1 mouse cellular context compared by ENCODE assay signal in the genomic region with DNA sequence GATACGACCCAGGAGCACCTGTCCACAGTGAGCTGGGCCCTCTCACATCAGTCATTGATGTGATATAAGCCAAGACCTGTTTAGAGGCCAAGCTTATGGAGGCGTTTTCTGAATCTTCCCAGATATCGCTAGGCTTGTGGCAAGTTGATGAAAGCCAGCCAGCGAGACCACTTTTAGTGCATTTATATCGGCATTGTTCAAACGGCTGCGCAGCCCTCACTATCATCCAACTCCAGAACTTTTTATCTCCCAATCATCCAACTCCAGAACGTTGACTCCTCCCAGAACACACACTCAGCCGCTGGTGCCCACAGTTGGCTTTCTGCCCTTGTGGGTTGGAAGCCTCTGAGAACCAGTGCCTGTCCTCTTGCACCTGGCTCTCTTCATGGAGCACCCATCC.
TF ChIP-seq lines count a peak whose summit lies in the region.

No protein-coding gene starts in this region.

TF ChIP-seq in MEL, 35 proteins besides CTCF, POLR2A, EP300 and RAD21:
- peak; percentile 93 for TF ChIP-seq TAL1 (IDR thresholded peaks at IDR 0.05; ENCODE audit: low read length)
- no peak; the same call in 1 of the 2 replicates for TF ChIP-seq MAZ (IDR thresholded peaks at IDR 0.05; ENCODE audit: low read depth, low read length)
- TF ChIP-seq TBP (IDR thresholded peaks at IDR 0.05; ENCODE audit: low read depth, low read length), result peak; percentile 77; the same call in 1 of the 2 replicates
- no peak for TF ChIP-seq CHD1 (IDR thresholded peaks at IDR 0.05; ENCODE audit: low read depth, low read length)
- TF ChIP-seq KAT2A (conservative IDR thresholded peaks at IDR 0.05; ENCODE audit: low read depth, low read length), result no peak
- peak; percentile 46 for TF ChIP-seq NELFE (IDR thresholded peaks at IDR 0.05; ENCODE audit: low read depth, low read length)
- peak; percentile 42; the same call in 1 of the 2 replicates for TF ChIP-seq HCFC1 (IDR thresholded peaks at IDR 0.05; ENCODE audit: low read depth, low read length)
- TF ChIP-seq JUND (IDR thresholded peaks at IDR 0.05; ENCODE audit: low read depth, low read length), result 0 out of 2 replicates have a peak, but pooled peaks have one; percentile 23
- TF ChIP-seq CHD2 (IDR thresholded peaks at IDR 0.05; ENCODE audit: low read length), result no peak; the same call in 1 of the 2 replicates
- TF ChIP-seq POLR2AphosphoS2 (IDR thresholded peaks at IDR 0.05; ENCODE audit: low read length), result peak; percentile 43; the same call in 1 of the 2 replicates
- no peak for TF ChIP-seq ELF1 (IDR thresholded peaks at IDR 0.05; ENCODE audit: low read depth, low read length)
- peak; percentile 77; the same call in 1 of the 2 replicates for TF ChIP-seq MYC (IDR thresholded peaks at IDR 0.05; ENCODE audit: low read depth, low read length)
- no peak for TF ChIP-seq MAX (IDR thresholded peaks at IDR 0.05; ENCODE audit: low read length)
- TF ChIP-seq ZMIZ1 (IDR thresholded peaks at IDR 0.05; ENCODE audit: low read depth, low read length), result no peak; the same call in 1 of the 2 replicates
- no peak for TF ChIP-seq SMC3 (IDR thresholded peaks at IDR 0.05; ENCODE audit: low read depth, low read length)
- peak; percentile 98 for TF ChIP-seq ETS1 (IDR thresholded peaks at IDR 0.05; ENCODE audit: low read depth, low read length)
- TF ChIP-seq MXI1 (IDR thresholded peaks at IDR 0.05; ENCODE audit: low read depth, low read length), result peak; percentile 47
- TF ChIP-seq USF1 (IDR thresholded peaks at IDR 0.05; ENCODE audit: low read depth, low read length), result no peak
- no peak for TF ChIP-seq ZC3H11A (IDR thresholded peaks at IDR 0.05; ENCODE audit: low read depth, low read length)
- TF ChIP-seq E2F4 (IDR thresholded peaks at IDR 0.05; ENCODE audit: borderline replicate concordance, low read depth, low read length), result no peak
- TF ChIP-seq MAFK (IDR thresholded peaks at IDR 0.05; ENCODE audit: borderline replicate concordance, low read depth, low read length), result peak; percentile 78; the same call in 1 of the 2 replicates
- TF ChIP-seq GABPA (IDR thresholded peaks at IDR 0.05; ENCODE audit: low read depth, low read length), result no peak
- peak; percentile 100 for TF ChIP-seq GATA1 (IDR thresholded peaks at IDR 0.05; ENCODE audit: low read depth, low read length)
- TF ChIP-seq UBTF (IDR thresholded peaks at IDR 0.05; ENCODE audit: borderline replicate concordance, insufficient read depth, low read depth, low read length), result no peak
- no peak for TF ChIP-seq POLR2AphosphoS5 (IDR thresholded peaks at IDR 0.05; ENCODE audit: borderline replicate concordance, low read depth, low read length)
- TF ChIP-seq USF2 (IDR thresholded peaks at IDR 0.05; ENCODE audit: borderline replicate concordance in 1 of 2, insufficient read depth in 1 of 2, low read depth in 1 of 2, low read length in 2 of 2), result no peak
- no peak for TF ChIP-seq ZKSCAN1 (IDR thresholded peaks at IDR 0.05; ENCODE audit: low read depth, low read length)
- TF ChIP-seq ZNF384 (IDR thresholded peaks at IDR 0.05; ENCODE audit: low read depth, low read length), result no peak
- TF ChIP-seq TCF12 (IDR thresholded peaks at IDR 0.05; ENCODE audit: low read depth, low read length), result peak; percentile 100
- peak; percentile 83 for TF ChIP-seq BHLHE40 (IDR thresholded peaks at IDR 0.05; ENCODE audit: borderline replicate concordance, low read depth, low read length)
- peak; percentile 97 for TF ChIP-seq MYB (IDR thresholded peaks at IDR 0.05; ENCODE audit: low read depth, low read length)
- peak; percentile 90 for TF ChIP-seq SIN3A (IDR thresholded peaks at IDR 0.05; ENCODE audit: low read length)
- TF ChIP-seq NRF1 (IDR thresholded peaks at IDR 0.05; ENCODE audit: insufficient read depth, low read depth, low read length, poor library complexity, severe bottlenecking), result peak; percentile 62
- TF ChIP-seq MEF2A (IDR thresholded peaks at IDR 0.05; ENCODE audit: extremely low read depth, insufficient replicate concordance, low read depth, low read length, poor library complexity, severe bottlenecking), result peak; percentile 39; the same call in 1 of the 2 replicates
- peak; percentile 95 for TF ChIP-seq RCOR1 (IDR thresholded peaks at IDR 0.05; ENCODE audit: low read depth, low read length)
